Mouse (Mus musculus) forebrain, embryonic 14.5 days (tissue): ENCODE measurements at regions not wholly inside any gene's neighbourhood (a gene's known extent, or its start where the extent isn't known, plus 50 kb on each side); places are given as distances from the start of the nearest gene placed in this dataset.

ENCODE experiments used
- ATAC-seq: fragments of 200-750 bp; cut with Nextera tagmentation; 2 replicates; pipeline ENCODE4 v1.8.0; 2017; ENCODE audit warnings: mild to moderate bottlenecking, moderate library complexity
- DNase-seq: peaks from one replicate; pipeline ENCODE4 v3.0.0-alpha.2; 2015; ENCODE audit warnings: low spot score
- H3K27ac ChIP-seq: fragments of 300-500 bp; sonication (generic); 2 replicates; pipeline ENCODE4 v1.5.1; 2014; ENCODE audit warnings: low read depth, mild to moderate bottlenecking, control low read depth, low read length, moderate library complexity
- H3K27me3 ChIP-seq: fragments of 300-500 bp; sonication (generic); replicated peaks from 2 replicates; pipeline ENCODE4 v1.6.1; 2014; ENCODE audit warnings: low read length, control low read depth, mixed read lengths; ENCODE audit not compliant: control insufficient read depth, insufficient read depth
- H3K36me3 ChIP-seq: fragments of 300-500 bp; sonication (generic); 2 replicates; pipeline ENCODE4 v1.6.1; 2014; ENCODE audit warnings: low read length, control low read depth; ENCODE audit not compliant: control insufficient read depth, insufficient read depth
- H3K4me1 ChIP-seq: fragments of 300-500 bp; sonication (generic); 2 replicates; pipeline ENCODE4 v1.6.1; 2014; ENCODE audit warnings: antibody characterized with exemption, low read length, control low read depth; ENCODE audit not compliant: control insufficient read depth, insufficient read depth
- H3K4me2 ChIP-seq: fragments of 300-500 bp; sonication (generic); 2 replicates; pipeline ENCODE4 v1.6.1; 2014; ENCODE audit warnings: mild to moderate bottlenecking, control low read depth, low read length
- H3K4me3 ChIP-seq: fragments of 300-500 bp; sonication (generic); 2 replicates; pipeline ENCODE4 v1.5.1; 2014; ENCODE audit warnings: low read depth, low read length, control low read depth
- H3K9ac ChIP-seq: fragments of 300-500 bp; sonication (generic); 2 replicates; pipeline ENCODE4 v1.6.1; 2014; ENCODE audit warnings: mild to moderate bottlenecking, low read length, control low read depth, moderate library complexity
- H3K9me3 ChIP-seq: fragments of 300-500 bp; sonication (generic); replicated peaks from 2 replicates; pipeline ENCODE4 v1.6.1; 2016; ENCODE audit warnings: low read length, control low read depth, mixed read lengths; ENCODE audit not compliant: control insufficient read depth
- WGBS: fragments of 180-500 bp; shearing (Covaris S2); extraction: QIAGEN DNeasy Blood & Tissue Kit; methylation state at CpG from one replicate; pipeline ENCODE4 v1.1.7; 2014; 5-methylcytosine and 5-hydroxymethylcytosine counted together

DNA sequence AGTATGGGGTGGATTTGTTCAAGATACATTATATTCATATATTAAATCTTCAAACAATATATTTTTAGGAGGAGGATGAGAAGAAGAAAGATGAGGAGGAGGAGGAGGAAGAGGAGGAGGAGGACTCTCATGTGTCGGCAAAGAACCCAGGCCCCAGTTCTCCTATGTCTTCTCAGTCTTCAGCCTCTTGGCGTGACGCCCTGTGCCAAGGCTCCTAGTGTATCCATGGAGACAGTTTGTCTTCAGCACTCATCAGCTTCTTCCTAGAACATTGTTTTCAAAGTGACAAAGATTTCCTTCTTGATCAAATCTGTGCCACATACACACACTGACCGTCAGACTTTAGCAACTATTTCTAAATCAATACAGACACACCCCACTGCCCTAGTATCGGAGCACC, 156.4 kb upstream of the Tox3 start:
- Histone ChIP-seq H3K4me3 (no peak overlapping the region), H3K27me3 (no peaks in the 10 kb centered on the region), H3K9ac (no peak overlapping the region), H3K36me3 (no peaks in the 10 kb centered on the region), H3K27ac (no peak overlapping the region), H3K9me3 (no peaks in the 10 kb centered on the region), H3K4me1 (no peaks in the 10 kb centered on the region), H3K4me2 (no peak overlapping the region)
- DNase-seq (no peak), ATAC-seq (no peak)
- 85% methylated on average over 5 of the region's 5 CpGs for WGBS

DNA sequence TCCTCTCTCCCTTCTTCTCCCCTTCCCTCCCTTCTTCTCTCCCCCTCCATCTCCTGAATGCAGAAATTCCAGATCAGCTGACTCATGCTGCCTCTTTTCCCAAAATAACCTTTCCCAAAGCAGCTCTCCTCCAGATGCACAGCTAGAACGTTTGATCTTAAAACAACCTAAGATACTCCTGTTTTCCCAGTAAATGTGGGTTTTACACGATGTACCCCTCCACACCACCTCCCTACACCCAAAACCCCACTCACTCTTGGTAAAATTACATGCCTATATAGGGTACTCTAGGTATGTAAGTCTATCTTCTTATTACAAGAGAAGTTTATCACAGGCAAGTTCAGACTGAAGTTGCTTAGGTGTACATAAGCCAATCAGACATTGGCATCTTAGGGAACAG, 155.2 kb upstream of the Tox3 start:
- Histone ChIP-seq H3K27me3 (no peaks in the 10 kb centered on the region), H3K4me3 (no peak overlapping the region), H3K27ac (no peak overlapping the region), H3K9ac (no peak overlapping the region), H3K4me1 (no peaks in the 10 kb centered on the region), H3K9me3 (no peaks in the 10 kb centered on the region), H3K4me2 (no peak overlapping the region), H3K36me3 (no peaks in the 10 kb centered on the region)
- no peak for ATAC-seq
- DNase-seq: no peak
- 62% methylated on average over 2 of the region's 2 CpGs for WGBS

DNA sequence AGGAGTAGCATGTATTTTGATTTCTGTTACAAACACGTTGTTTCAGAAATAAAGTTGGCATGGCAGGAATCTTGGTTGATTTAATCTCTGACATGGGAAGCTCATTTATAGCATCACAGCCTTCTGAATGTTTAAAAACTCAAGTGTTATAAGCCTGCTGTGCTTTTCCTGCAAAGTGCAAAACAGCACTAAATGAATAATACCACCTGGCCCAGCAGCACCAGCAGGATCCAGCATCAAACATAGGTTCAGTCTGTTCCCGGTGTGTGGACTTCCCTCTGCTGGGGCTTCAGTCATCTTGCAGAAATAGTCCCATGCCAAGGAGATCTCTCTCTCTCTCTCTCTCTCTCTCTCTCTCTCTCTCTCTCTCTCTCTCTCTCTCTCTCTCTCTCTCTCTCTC, 154.7 kb upstream of the Tox3 start:
- WGBS: 75% methylated on average over 2 of the region's 2 CpGs
- no peaks in the 10 kb centered on the region for H3K4me1 ChIP-seq
- no peaks in the 10 kb centered on the region for H3K36me3 ChIP-seq
- H3K9me3 ChIP-seq: no peaks in the 10 kb centered on the region
- no peak overlapping the region for H3K27ac ChIP-seq
- no peak overlapping the region for H3K4me3 ChIP-seq
- no peak for ATAC-seq
- H3K4me2 ChIP-seq: no peak overlapping the region
- no peak overlapping the region for H3K9ac ChIP-seq
- no peak for DNase-seq
- H3K27me3 ChIP-seq: no peaks in the 10 kb centered on the region

DNA sequence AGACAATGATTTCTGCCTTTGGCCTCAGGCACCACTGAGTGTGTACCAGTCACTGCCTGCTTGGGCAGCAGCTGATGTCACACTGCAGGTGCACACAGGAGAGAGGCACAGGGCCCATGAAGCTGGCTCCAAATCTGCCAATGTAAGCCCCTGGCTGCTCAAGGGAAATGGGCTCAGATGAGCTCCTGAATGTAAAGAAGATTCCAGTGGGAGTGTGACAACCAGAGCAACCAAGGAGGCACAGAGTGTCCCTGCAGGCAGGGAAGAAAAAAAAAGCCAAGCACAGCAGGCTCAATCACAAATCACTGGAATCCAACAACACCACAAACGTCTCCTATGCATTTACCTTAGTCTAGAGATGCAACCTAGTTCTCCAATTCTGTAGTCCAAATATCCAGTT, 151.2 kb upstream of the Tox3 start:
- Histone ChIP-seq H3K4me3 (no peak overlapping the region), H3K36me3 (no peaks in the 10 kb centered on the region), H3K9ac (no peak overlapping the region), H3K4me1 (peaks cover 23% of the 10 kb centered on the region), H3K27me3 (no peaks in the 10 kb centered on the region), H3K9me3 (no peaks in the 10 kb centered on the region), H3K4me2 (no peak overlapping the region), H3K27ac (no peak overlapping the region)
- DNase-seq: no peak
- no peak for ATAC-seq
- WGBS: 73% methylated on average over 1 of the region's 1 CpGs

DNA sequence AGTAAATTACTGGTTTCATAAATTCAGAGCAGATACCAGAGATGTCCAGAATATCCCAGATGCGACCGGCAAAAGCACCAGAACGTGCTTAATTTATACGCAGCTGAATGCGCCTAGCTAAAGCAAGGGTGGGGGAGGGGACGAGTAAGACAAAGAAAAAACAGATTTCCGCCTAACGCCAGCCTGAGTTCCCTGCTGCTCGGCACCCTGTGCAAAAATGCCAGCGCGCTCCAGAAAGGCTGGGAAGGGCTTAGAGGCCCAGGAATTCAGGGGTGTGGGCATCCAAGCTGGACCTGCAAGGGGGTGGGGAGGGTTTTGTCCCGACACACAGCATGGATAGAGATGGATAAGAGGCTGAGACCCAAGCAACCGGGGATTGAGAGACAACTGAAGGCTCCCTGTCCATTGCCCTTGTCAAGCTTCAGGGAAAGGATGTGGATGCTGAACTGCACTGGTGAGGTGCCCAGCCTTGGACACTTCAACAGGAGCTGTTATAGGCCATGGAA, 148.6 kb upstream of the Tox3 start:
- Histone ChIP-seq H3K9me3 (no peaks in the 10 kb centered on the region), H3K4me3 (no peak overlapping the region), H3K27me3 (no peaks in the 10 kb centered on the region), H3K9ac (peak overlapping the region; percentile 58), H3K36me3 (no peaks in the 10 kb centered on the region), H3K4me2 (peak overlapping the region; percentile 48), H3K4me1 (peaks cover 31% of the 10 kb centered on the region), H3K27ac (peak overlapping the region; percentile 92)
- 1% methylated on average over 13 of the region's 13 CpGs for WGBS
- peak; percentile 86 for ATAC-seq
- peak; percentile 96 for DNase-seq

DNA sequence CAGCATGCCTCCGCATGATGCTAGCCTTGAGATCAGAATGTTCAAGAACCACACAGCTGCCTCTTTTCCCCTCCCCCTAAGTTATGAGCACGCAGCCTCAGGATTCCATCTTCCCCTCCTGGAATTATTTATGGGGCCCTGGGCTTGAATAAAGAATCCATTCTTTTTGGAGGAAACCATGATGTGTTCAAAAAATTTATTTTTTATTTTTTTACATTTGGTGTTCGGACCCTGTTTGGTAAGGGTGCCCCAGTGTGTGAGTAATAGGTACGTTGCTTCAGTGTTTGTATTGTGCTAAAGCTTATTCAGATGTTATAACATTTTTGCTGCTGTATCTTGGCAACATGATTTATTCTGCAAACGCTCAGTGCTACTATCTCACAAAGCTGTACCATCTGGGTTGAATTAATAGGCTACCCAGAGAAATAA, 147.8 kb upstream of the Tox3 start:
- Histone ChIP-seq H3K9ac (no peak overlapping the region), H3K4me2 (peak overlapping the region; percentile 48), H3K27ac (peak overlapping the region; percentile 92), H3K4me1 (peaks cover 37% of the 10 kb centered on the region), H3K27me3 (no peaks in the 10 kb centered on the region), H3K4me3 (no peak overlapping the region), H3K9me3 (no peaks in the 10 kb centered on the region), H3K36me3 (no peaks in the 10 kb centered on the region)
- DNase-seq (peak; percentile 87), ATAC-seq (peak; percentile 83)
- WGBS: 7% methylated on average over 5 of the region's 5 CpGs

DNA sequence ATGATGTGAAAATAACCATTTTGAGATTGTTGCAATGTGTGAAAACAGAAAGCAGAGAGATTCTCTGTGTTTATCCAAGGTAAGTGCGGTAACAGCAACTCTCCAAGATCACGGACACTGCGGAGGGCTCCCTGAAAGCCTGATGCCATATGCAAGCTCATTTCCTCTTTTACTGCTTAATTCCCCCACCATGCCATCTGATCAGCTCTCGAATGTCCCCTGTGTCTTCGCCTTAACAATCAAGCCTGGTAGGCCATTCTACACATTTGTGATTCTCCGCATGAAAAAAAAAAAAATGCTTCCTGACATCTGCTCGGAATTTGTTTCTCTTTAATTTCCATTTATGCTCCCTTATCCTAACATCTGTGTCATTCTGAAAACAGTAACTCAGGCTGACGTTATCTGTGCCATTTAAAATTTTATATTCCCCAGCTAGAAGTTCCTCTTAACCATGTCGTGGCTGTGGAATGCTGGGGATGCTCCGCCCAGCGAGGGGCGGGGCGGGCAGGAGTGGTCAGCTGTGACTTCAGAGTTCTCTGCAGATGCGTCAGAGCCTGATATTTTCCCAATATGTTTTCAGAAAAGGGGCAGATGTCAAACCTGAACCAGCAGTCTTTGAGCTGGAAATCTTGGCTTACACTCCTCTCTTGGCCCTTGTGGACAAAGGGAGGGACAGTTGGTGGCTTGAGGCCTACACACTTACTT, 144.5 kb upstream of the Tox3 start:
- H3K27ac ChIP-seq: 0 out of 2 replicates have a peak overlapping the region, but pooled peaks have one; percentile 28
- no peak overlapping the region for H3K9ac ChIP-seq
- WGBS: 65% methylated on average over 14 of the region's 14 CpGs

DNA sequence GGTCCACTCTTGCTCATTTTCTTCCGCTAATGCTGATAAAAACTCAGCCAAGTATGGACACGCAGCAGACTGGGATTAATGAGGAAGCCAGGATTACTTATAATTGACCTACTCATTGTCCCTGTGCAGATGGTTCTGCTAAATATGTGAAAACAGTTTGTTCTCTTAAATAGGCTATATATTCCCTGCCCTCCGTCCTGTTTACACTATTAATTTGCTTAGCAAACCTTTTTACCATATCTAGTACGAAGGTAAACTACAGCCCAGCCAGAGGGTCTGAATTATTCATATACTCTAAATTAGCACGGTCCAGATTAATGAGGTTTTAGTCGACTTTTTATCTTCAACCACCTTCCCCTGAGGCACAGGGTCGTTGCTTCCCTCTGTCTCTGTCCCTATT, 143.5 kb upstream of the Tox3 start:
- no peaks in the 10 kb centered on the region for H3K27me3 ChIP-seq
- no peaks in the 10 kb centered on the region for H3K36me3 ChIP-seq
- no peak overlapping the region for H3K27ac ChIP-seq
- 19% methylated on average over 7 of the region's 7 CpGs for whole genome bisulfite sequencing
- DNase-seq (peak; percentile 39), ATAC-seq (no peak)
- H3K4me3 ChIP-seq: no peak overlapping the region
- H3K4me1 ChIP-seq: peaks cover 32% of the 10 kb centered on the region
- no peaks in the 10 kb centered on the region for H3K9me3 ChIP-seq
- H3K4me2 ChIP-seq: no peak overlapping the region; the same call in 1 of the 2 replicates
- H3K9ac ChIP-seq: no peak overlapping the region

More for the DNA sequence above, 144.5 kb upstream of the Tox3 start:
- H3K9me3 ChIP-seq: no peaks in the 10 kb centered on the region
- DNase-seq (peak; percentile 41), ATAC-seq (no peak)
- no peaks in the 10 kb centered on the region for H3K36me3 ChIP-seq
- peaks cover 42% of the 10 kb centered on the region for H3K4me1 ChIP-seq
- no peak overlapping the region for H3K4me2 ChIP-seq
- H3K4me3 ChIP-seq: no peak overlapping the region
- H3K27me3 ChIP-seq: no peaks in the 10 kb centered on the region

DNA sequence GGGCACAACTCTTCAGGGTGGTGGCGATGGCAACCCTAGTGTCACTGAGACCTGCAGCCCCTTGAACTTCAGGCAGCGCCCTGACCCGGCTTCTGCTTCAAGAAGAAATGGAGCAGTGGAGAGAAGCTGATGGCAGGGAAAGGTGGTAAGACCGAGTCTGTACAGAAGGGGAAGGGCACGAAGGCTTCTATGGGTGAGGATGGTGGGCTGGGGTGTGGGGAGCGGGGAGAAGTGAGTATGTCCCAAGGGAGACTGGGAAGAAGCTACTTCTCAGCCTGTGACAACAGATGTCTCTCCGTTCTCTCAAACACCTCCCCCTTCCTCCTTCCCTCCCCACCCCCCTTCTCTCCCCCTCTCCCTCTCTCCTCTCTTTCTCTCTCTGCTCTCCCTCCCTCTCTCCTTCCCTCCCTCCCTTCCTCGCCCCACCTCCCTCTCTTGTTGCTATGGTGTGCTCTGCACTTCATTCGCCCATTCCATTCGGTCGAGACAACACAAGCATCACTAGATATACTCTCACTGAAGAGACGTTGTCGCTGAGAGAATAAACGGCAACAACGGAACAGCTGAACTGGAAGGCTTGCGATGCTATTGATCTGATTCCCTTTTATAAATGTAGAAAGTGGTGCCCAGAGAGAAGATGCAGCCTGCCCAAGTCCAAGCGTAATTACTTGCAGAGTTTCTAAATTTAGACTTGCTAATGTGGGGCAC, 142.7 kb upstream of the Tox3 start:
- 45% methylated on average over 17 of the region's 17 CpGs for WGBS
- ATAC-seq: peak; percentile 42; the same call in 1 of the 2 replicates
- Histone ChIP-seq H3K27ac (no peak overlapping the region), H3K9ac (no peak overlapping the region), H3K4me1 (peaks cover 28% of the 10 kb centered on the region), H3K36me3 (no peaks in the 10 kb centered on the region), H3K27me3 (no peaks in the 10 kb centered on the region), H3K4me3 (no peak overlapping the region), H3K9me3 (no peaks in the 10 kb centered on the region), H3K4me2 (peak overlapping the region; percentile 16; the same call in 1 of the 2 replicates)
- peak; percentile 51 for DNase-seq
